Mouse (Mus musculus) CH12.LX (cell line): ENCODE measurements at regions not wholly inside any gene's neighbourhood (a gene's known extent, or its start where the extent isn't known, plus 50 kb on each side); places are given as distances from the start of the nearest gene placed in this dataset.

ENCODE experiments used
- DNase-seq: peaks from one replicate; pipeline ENCODE4 v3.0.0-alpha.2; 2013; ENCODE audit errors: extremely low read depth
- H3K27ac ChIP-seq: 2 replicates; pipeline ENCODE4 v1.5.1; 2012; ENCODE audit warnings: low read depth, mild to moderate bottlenecking, control low read depth, moderate library complexity; ENCODE audit not compliant: insufficient read depth
- H3K27me3 ChIP-seq: replicated peaks from 2 replicates; pipeline ENCODE3; 2012; ENCODE audit warnings: inconsistent platforms
- H3K36me3 ChIP-seq, 2 experiments: replicated peaks in 1 of 2; 2 replicates each; pipeline versions ENCODE3 to v1.6.1; 2012; ENCODE audit warnings: inconsistent platforms in 1 of 2, low read length in 1 of 2, mild to moderate bottlenecking in 1 of 2, mixed read lengths in 1 of 2, moderate library complexity in 1 of 2; ENCODE audit not compliant: control insufficient read depth in 1 of 2, insufficient read depth in 1 of 2
- H3K4me1 ChIP-seq, 2 experiments: 2 replicates each; pipeline ENCODE4 v1.6.1; 2012; ENCODE audit warnings: inconsistent platforms in 1 of 2, moderate library complexity in 1 of 2; ENCODE audit not compliant: insufficient read depth in 2 of 2, control insufficient read depth in 1 of 2
- H3K4me2 ChIP-seq: 2 replicates; pipeline ENCODE4 v1.6.1; 2012; ENCODE audit warnings: low read depth, mild to moderate bottlenecking, control low read depth; ENCODE audit not compliant: poor library complexity, insufficient read depth, severe bottlenecking
- H3K4me3 ChIP-seq, 3 experiments: fragments of 150-350 bp in 1 of 3; sonication (generic) in 1 of 3; replicated peaks in 1 of 3; 2 replicates each; pipeline versions ENCODE3 to v1.5.1; 2011 to 2012; ENCODE audit warnings: low read depth in 2 of 3, low read length in 2 of 3, mild to moderate bottlenecking in 2 of 3, moderate library complexity in 2 of 3, control low read depth in 1 of 3, improper control_type of control experiment in 1 of 3, inconsistent platforms in 1 of 3, mixed read lengths in 1 of 3; ENCODE audit not compliant: poor library complexity in 1 of 3
- H3K79me2 ChIP-seq: replicated peaks from 2 replicates; pipeline ENCODE4 v1.6.1; 2012; ENCODE audit warnings: mild to moderate bottlenecking, moderate library complexity; ENCODE audit not compliant: control insufficient read depth, poor library complexity, insufficient read depth, severe bottlenecking; ENCODE audit errors: extremely low read depth
- H3K9ac ChIP-seq: 2 replicates; pipeline ENCODE4 v1.6.1; 2012; ENCODE audit warnings: low read depth, mild to moderate bottlenecking, control low read depth, moderate library complexity; ENCODE audit not compliant: insufficient read depth
- H3K9me3 ChIP-seq: replicated peaks from 2 replicates; pipeline ENCODE3; 2012; ENCODE audit warnings: low read length, inconsistent platforms, mixed read lengths
- E2F4 ChIP-seq: IDR thresholded peaks from 2 replicates; pipeline ENCODE4 v1.6.1; 2011; ENCODE audit warnings: low read depth, low read length, improper control_type of control experiment; ENCODE audit not compliant: insufficient replicate concordance
- ETS1 ChIP-seq: conservative IDR thresholded peaks from 2 replicates; pipeline ENCODE4 v1.6.1; 2012; ENCODE audit warnings: low read depth, mild to moderate bottlenecking, inconsistent platforms, low read length, improper control_type of control experiment, moderate library complexity
- IRF4 ChIP-seq: IDR thresholded peaks from 2 replicates; pipeline ENCODE4 v1.6.1; 2014; ENCODE audit warnings: low read depth, mild to moderate bottlenecking, inconsistent platforms, low read length, improper control_type of control experiment
- JUND ChIP-seq: conservative IDR thresholded peaks from 2 replicates; pipeline ENCODE4 v1.6.1; 2011; ENCODE audit warnings: low read depth, low read length, improper control_type of control experiment
- MAFK ChIP-seq: IDR thresholded peaks from 2 replicates; pipeline ENCODE4 v1.6.1; 2011; ENCODE audit warnings: low read length, improper control_type of control experiment; ENCODE audit not compliant: insufficient replicate concordance
- MAZ ChIP-seq: IDR thresholded peaks from 2 replicates; pipeline ENCODE4 v1.6.1; 2012; ENCODE audit warnings: low read depth, mild to moderate bottlenecking, inconsistent platforms, low read length, improper control_type of control experiment, moderate library complexity
- MEF2A ChIP-seq: IDR thresholded peaks from 2 replicates; pipeline ENCODE4 v1.6.1; 2014; ENCODE audit warnings: low read depth, mild to moderate bottlenecking, inconsistent platforms, low read length, improper control_type of control experiment, borderline replicate concordance
- PAX5 ChIP-seq: IDR thresholded peaks from 2 replicates; pipeline ENCODE4 v1.6.1; 2012; ENCODE audit warnings: low read length, inconsistent platforms, mixed read lengths
- RAD21 ChIP-seq: IDR thresholded peaks from 2 replicates; pipeline ENCODE4 v1.6.1; 2011; ENCODE audit warnings: low read depth, mild to moderate bottlenecking, low read length, improper control_type of control experiment, moderate library complexity
- RCOR1 ChIP-seq: conservative IDR thresholded peaks from 2 replicates; pipeline ENCODE4 v1.6.1; 2012; ENCODE audit warnings: low read depth, mild to moderate bottlenecking, inconsistent platforms, low read length, improper control_type of control experiment
- SMC3 ChIP-seq: IDR thresholded peaks from 2 replicates; pipeline ENCODE4 v1.6.1; 2011; ENCODE audit warnings: low read depth, low read length, improper control_type of control experiment
- UBTF ChIP-seq: IDR thresholded peaks from 2 replicates; pipeline ENCODE4 v1.6.1; 2012; ENCODE audit warnings: low read depth, mild to moderate bottlenecking, inconsistent platforms, low read length, improper control_type of control experiment, moderate library complexity
- USF1 ChIP-seq: IDR thresholded peaks from 2 replicates; pipeline ENCODE4 v1.6.1; 2014; ENCODE audit warnings: low read depth, mild to moderate bottlenecking, inconsistent platforms, low read length, improper control_type of control experiment
- USF2 ChIP-seq: conservative IDR thresholded peaks from 2 replicates; pipeline ENCODE4 v1.6.1; 2011; ENCODE audit warnings: low read depth, low read length, improper control_type of control experiment
- ZKSCAN1 ChIP-seq: IDR thresholded peaks from 2 replicates; pipeline ENCODE4 v1.6.1; 2012; ENCODE audit warnings: low read depth, inconsistent platforms, low read length, improper control_type of control experiment, borderline replicate concordance
- ZNF384 ChIP-seq: IDR thresholded peaks from 2 replicates; pipeline ENCODE4 v1.6.1; 2012; ENCODE audit warnings: low read depth, low read length, improper control_type of control experiment, inconsistent platforms
- dilution Hi-C: fragments of 300-500 bp; cut with MboI; formaldehyde crosslinking; loops from 2 replicates; pipeline ENCODE4 v1.14.3; 2020; ENCODE audit warnings: low sequenced_read_pairs; ENCODE audit not compliant: extremely low pct_unique_long_range_greater_than_20kb, extremely low pct_ligation_motif_present
- in situ Hi-C: fragments of 300-500 bp; cut with MboI; formaldehyde crosslinking; loops from 3 replicates; pipeline ENCODE4 v1.14.3; 2019; ENCODE audit warnings: low sequenced_read_pairs, low pct_ligation_motif_present, low pct_unique_long_range_greater_than_20kb, mixed read lengths

GRCm38 (mm10) chr12:9881953-9882623, 312.2 kb downstream of the Osr1 start:
- H3K79me2 ChIP-seq: no peaks in the 10 kb centered on the region
- no peaks in the 10 kb centered on the region for H3K36me3 ChIP-seq
- H3K9me3 ChIP-seq: no peaks in the 10 kb centered on the region
- H3K27ac ChIP-seq: no peak overlapping the region
- TF ChIP-seq RAD21 (no peak), E2F4 (no peak), USF2 (no peak), PAX5 (no peak), IRF4 (no peak), MAFK (no peak), ZNF384 (no peak), MEF2A (no peak), RCOR1 (no peak), JUND (no peak), USF1 (no peak), ETS1 (no peak)
- H3K4me3 ChIP-seq: no peak overlapping the region
- in situ Hi-C loops (no loop called here), dilution Hi-C loops (no loop called here)
- H3K27me3 ChIP-seq: no peaks in the 10 kb centered on the region
- no peak for DNase-seq
- H3K4me1 ChIP-seq: no peaks in the 10 kb centered on the region
- H3K4me2 ChIP-seq: no peak overlapping the region
- no peak overlapping the region for H3K9ac ChIP-seq

GRCm38 (mm10) chr12:9883037-9883730, 313.3 kb downstream of the Osr1 start:
- H3K4me1 ChIP-seq: no peaks in the 10 kb centered on the region
- H3K27ac ChIP-seq: no peak overlapping the region
- H3K79me2 ChIP-seq: no peaks in the 10 kb centered on the region
- H3K4me3 ChIP-seq: no peak overlapping the region
- TF ChIP-seq MAFK (no peak), E2F4 (no peak), MAZ (no peak), UBTF (no peak), ZKSCAN1 (no peak), SMC3 (no peak), RAD21 (no peak)
- H3K27me3 ChIP-seq: no peaks in the 10 kb centered on the region
- dilution Hi-C loops: no loop called here
- no peak overlapping the region for H3K4me2 ChIP-seq
- in situ Hi-C loops: no loop called here
- no peaks in the 10 kb centered on the region for H3K36me3 ChIP-seq
- no peaks in the 10 kb centered on the region for H3K9me3 ChIP-seq
- DNase-seq: no peak
- H3K9ac ChIP-seq: no peak overlapping the region
